Mouse (Mus musculus) heart, adult 2 months (tissue): ENCODE results near the gene Nup210.
"Not testable (repeated sequence)": the region's sequence is repeated elsewhere in the genome, so short reads cannot be mapped to it uniquely, and the experiment has no call there.

Experiments
- CTCF ChIP-seq: fragments of 200-600 bp; IDR thresholded peaks from 2 replicates; pipeline ENCODE4 v1.8.1; 2022; ENCODE audit warnings: antibody characterized with exemption, mild to moderate bottlenecking, moderate library complexity
- EP300 ChIP-seq: fragments of 200-500 bp; IDR thresholded peaks from 2 replicates; pipeline ENCODE4 v1.6.1; 2011; ENCODE audit warnings: low read depth, low read length, control low read depth; ENCODE audit not compliant: insufficient read depth
- POLR2A ChIP-seq: fragments of 200-500 bp; IDR thresholded peaks from 2 replicates; pipeline ENCODE4 v1.6.1; 2011; ENCODE audit warnings: mild to moderate bottlenecking, low read depth, low read length, control low read depth; ENCODE audit not compliant: insufficient read depth

DNA sequence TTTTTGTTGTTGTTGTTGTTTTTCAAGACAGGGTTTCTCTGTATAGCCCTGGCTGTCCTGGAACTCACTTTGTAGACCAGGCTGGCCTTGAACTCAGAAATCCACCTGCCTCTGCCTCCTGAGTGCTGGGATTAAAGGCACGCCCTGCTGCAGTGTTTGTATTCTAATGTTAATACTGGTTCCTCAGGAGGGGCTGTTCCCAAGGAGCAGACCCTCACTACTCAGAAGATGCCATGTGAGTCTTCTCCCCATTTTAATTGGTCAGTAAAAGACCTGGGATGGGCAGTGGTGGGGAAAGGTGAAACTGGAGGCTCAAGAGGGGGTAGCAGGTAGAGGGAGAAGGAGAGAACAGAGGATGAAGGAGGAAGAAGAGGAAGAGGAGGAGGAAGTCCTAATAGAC is 13.2 kb downstream of the Nup210 start:
- TF ChIP-seq CTCF, POLR2A, EP300: not testable (repeated sequence)
